Mouse (Mus musculus) ES-Bruce4 (cell line): ENCODE measurements around the gene Ebi3. TPM values are rescaled to one million over a fixed set of nuclear protein-coding genes. Genes with fewer than 3 reads are reported as not detected.
A peak's percentile ranks its signal among the peaks of the same experiment; 100 is the strongest.

Experiments
- H3K27ac ChIP-seq: 2 replicates; pipeline ENCODE4 v1.5.1; 2012; ENCODE audit warnings: low read length, inconsistent platforms; ENCODE audit not compliant: insufficient read depth
- H3K27me3 ChIP-seq: 2 replicates; pipeline ENCODE4 v1.6.1; 2012; ENCODE audit warnings: mild to moderate bottlenecking, low read length, inconsistent platforms; ENCODE audit not compliant: control insufficient read depth, poor library complexity, insufficient read depth, severe bottlenecking
- H3K36me3 ChIP-seq: 2 replicates; pipeline ENCODE4 v1.6.1; 2012; ENCODE audit warnings: inconsistent platforms, mild to moderate bottlenecking, low read length, moderate library complexity; ENCODE audit not compliant: control insufficient read depth, poor library complexity, insufficient read depth, severe bottlenecking
- H3K4me1 ChIP-seq: one replicate; pipeline ENCODE4 v1.8.1; 2011; ENCODE audit warnings: low read length; ENCODE audit not compliant: control insufficient read depth, insufficient read depth
- H3K4me3 ChIP-seq: 2 replicates; pipeline ENCODE4 v1.5.1; 2011; ENCODE audit warnings: low read depth, mild to moderate bottlenecking, low read length
- H3K9ac ChIP-seq: 2 replicates; pipeline ENCODE4 v1.6.1; 2012; ENCODE audit warnings: low read depth, mild to moderate bottlenecking, inconsistent platforms; ENCODE audit not compliant: poor library complexity, severe bottlenecking
- H3K9me3 ChIP-seq: replicated peaks from 2 replicates; pipeline ENCODE4 v1.6.1; 2012; ENCODE audit warnings: mild to moderate bottlenecking, low read length, inconsistent platforms; ENCODE audit not compliant: control insufficient read depth, poor library complexity, insufficient read depth, severe bottlenecking
- CTCF ChIP-seq: IDR thresholded peaks from one replicate; pipeline ENCODE4 v1.8.1; 2011; ENCODE audit warnings: low read depth, low read length
- EP300 ChIP-seq: IDR thresholded peaks from 2 replicates; pipeline ENCODE4 v1.6.1; 2011; ENCODE audit warnings: low read depth, low read length; ENCODE audit not compliant: insufficient read depth
- POLR2A ChIP-seq: IDR thresholded peaks from one replicate; pipeline ENCODE4 v1.8.1; 2011; ENCODE audit warnings: low read length; ENCODE audit not compliant: insufficient read depth
- polyA plus RNA-seq: library from polyadenylated mRNA; stranded (reverse); fragments of >200 nt; gene quantifications from 2 replicates; pipeline ENCODE4 v1.2.4, GENCODE M21; 2011; ENCODE audit warnings: low read depth; ENCODE audit not compliant: missing spikeins, insufficient read depth, insufficient read length

The Ebi3 gene
- polyA plus RNA-seq, 1 experiment = not detected

DNA sequence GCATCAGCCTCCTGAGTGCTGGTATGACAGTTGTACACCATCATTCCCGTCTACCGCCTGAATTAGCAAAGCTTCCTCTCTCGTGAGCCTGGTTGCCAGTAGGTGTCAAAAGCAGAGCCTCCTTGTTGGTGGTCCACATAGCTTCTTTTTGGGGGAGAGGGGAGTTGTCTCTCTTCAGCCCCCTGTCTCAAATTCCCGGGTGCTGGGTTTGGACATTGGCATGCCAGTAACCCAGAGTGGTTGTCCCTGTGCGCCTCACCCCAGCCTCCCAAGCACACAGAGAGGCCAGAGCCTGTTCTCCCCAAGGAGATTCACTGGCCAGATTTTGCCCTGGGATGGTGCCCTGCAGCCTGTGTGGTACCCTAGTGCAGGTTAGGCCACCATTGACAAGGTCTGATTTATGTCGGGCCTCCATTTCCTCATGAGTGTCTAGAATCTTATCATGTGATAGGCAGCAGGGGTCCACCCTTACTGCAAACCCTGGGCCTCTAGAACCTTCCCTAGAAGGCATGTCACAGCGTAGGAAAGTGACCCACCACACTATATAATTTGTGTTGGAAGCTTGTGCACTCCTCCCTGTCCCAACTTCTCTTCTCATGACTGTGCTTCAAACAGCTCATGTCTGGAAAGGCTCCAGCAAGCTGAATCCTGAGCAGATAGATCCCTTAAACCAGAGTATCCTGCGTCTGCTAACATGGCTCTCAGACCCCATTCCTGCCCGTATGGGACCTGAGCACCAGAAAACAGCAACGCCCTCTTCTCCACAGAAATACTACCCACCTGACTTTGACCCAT lies 7.7 kb downstream of the Ebi3 start:
- Histone ChIP-seq H3K4me1 (no peaks in the 10 kb centered on the region), H3K27me3 (no peaks in the 10 kb centered on the region), H3K9me3 (no peaks in the 10 kb centered on the region), H3K9ac (peak overlapping the region; percentile 51; the same call in 1 of the 2 replicates), H3K36me3 (no peaks in the 10 kb centered on the region), H3K4me3 (no peak overlapping the region), H3K27ac (no peak overlapping the region)
- TF ChIP-seq EP300 (no peak), POLR2A (no peak), CTCF (no peak)

DNA sequence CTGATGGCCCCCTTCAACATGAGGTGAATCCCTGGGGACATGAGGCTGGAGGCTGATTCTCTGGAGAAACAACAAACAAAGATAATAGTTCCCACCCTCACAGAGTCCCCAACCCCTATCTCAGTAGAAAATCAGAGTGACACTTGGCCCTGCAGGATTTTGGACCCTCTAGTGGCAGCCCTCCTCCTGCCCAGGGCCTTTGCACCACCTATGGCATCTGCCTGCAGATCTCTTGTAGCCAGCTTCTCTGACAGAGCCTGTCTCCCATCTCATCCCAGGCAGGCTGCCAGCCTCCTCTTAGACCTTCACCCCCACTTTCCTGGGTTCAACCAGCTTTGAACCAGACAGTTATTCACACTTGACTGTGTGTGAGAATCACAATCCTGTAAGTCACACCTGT lies 8.4 kb downstream of the Ebi3 start:
- no peak for TF ChIP-seq CTCF
- no peak for TF ChIP-seq EP300
- no peak for TF ChIP-seq POLR2A
- H3K9me3 ChIP-seq = no peaks in the 10 kb centered on the region
- H3K4me3 ChIP-seq = no peak overlapping the region
- H3K36me3 ChIP-seq = no peaks in the 10 kb centered on the region
- no peaks in the 10 kb centered on the region for H3K27me3 ChIP-seq
- H3K27ac ChIP-seq = no peak overlapping the region
- no peaks in the 10 kb centered on the region for H3K4me1 ChIP-seq
- H3K9ac ChIP-seq = no peak overlapping the region

DNA sequence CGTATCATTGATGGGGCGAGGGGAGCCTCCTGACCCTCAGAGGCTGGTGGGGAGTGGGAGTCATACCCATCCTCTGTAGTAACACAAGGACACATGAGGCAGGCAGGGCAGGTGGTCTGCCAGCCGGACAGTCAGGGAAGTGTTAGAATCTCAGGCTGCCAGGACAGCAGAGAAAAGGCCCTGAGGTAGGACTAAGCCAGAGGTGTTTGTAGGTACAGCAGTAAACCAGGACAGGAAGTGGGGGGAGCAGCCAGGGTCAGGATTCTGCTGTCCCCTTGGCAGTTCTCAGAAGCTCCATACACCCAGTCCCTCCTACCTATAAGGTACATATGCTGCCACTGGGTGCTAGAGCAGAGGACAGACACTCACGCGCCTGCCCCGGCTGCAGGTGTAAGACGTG lies 9.2 kb downstream of the Ebi3 start:
- H3K9ac ChIP-seq = no peak overlapping the region
- no peaks in the 10 kb centered on the region for H3K9me3 ChIP-seq
- TF ChIP-seq CTCF (no peak), EP300 (no peak), POLR2A (no peak)
- no peaks in the 10 kb centered on the region for H3K27me3 ChIP-seq
- H3K4me1 ChIP-seq = no peaks in the 10 kb centered on the region
- H3K27ac ChIP-seq = no peak overlapping the region
- no peaks in the 10 kb centered on the region for H3K36me3 ChIP-seq
- H3K4me3 ChIP-seq = no peak overlapping the region

DNA sequence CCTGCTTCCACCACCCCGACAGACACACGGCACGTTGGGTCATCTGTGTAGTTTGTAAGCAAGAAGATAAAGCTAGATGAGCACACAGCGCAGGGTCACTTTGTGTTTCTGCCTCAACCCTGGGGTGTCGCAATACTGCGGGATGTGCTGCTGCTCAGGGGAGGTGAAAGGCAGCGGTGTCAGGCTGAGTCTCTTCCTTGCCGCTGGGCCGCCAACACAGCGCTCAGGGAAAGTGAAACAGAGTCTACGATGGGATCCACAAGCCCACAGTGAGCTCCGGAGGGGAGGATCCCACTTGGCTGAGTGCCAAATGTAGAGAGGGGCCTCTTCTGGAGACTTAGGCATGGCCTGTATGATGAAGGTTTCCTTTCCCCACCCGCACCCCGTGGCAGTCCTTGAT lies 10.7 kb downstream of the Ebi3 start:
- H3K4me1 ChIP-seq = no peaks in the 10 kb centered on the region
- H3K9ac ChIP-seq = no peak overlapping the region
- no peaks in the 10 kb centered on the region for H3K27me3 ChIP-seq
- H3K27ac ChIP-seq = no peak overlapping the region
- no peak overlapping the region for H3K4me3 ChIP-seq
- no peak for TF ChIP-seq POLR2A
- TF ChIP-seq CTCF = no peak
- no peak for TF ChIP-seq EP300
- H3K9me3 ChIP-seq = no peaks in the 10 kb centered on the region
- H3K36me3 ChIP-seq = no peaks in the 10 kb centered on the region

DNA sequence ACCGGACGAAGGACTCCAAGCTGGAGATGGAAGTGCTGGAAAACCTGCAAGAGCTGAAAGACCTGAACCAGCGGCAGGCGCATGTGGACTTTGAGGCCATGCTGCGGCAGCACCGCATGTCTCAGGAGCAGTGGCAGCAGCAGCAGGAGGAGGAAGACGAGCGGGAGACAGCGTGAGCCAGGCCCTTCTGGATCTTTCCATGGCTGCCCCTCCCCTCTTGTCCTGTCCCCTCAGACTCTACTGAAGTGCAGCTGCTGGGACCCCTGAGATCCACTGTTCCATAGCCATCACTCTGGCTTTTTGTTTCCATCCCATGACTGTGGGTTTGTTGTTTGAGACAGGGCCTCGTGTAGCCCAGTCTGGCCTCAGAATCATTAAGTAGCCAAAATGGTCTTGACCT lies 12.1 kb downstream of the Ebi3 start:
- no peak overlapping the region for H3K9ac ChIP-seq
- no peaks in the 10 kb centered on the region for H3K27me3 ChIP-seq
- H3K4me3 ChIP-seq = no peak overlapping the region
- H3K36me3 ChIP-seq = no peaks in the 10 kb centered on the region
- no peak for TF ChIP-seq POLR2A
- no peak for TF ChIP-seq CTCF
- no peak for TF ChIP-seq EP300
- H3K27ac ChIP-seq = no peak overlapping the region
- no peaks in the 10 kb centered on the region for H3K9me3 ChIP-seq
- H3K4me1 ChIP-seq = no peaks in the 10 kb centered on the region

DNA sequence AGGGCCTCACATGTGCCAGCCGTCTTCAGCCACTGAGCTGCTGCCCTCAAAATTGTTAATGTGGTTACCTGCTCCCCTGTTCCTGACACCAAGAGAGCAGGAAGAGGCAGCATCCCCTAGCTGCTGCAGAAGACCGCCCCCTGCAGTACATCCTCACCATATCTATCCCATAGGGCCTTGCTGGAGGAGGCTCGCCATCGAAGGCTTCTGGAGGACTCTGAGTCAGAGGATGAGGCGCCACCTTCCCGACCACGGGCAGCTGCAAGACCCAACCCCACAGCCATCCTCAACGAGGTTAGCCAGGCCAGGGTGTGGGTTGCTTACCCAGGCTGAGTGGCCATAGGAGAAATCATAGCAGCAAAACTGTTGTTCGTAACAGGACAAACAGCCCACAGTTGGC lies 12.6 kb downstream of the Ebi3 start:
- TF ChIP-seq EP300 (no peak), POLR2A (no peak), CTCF (peak; percentile 54)
- H3K27ac ChIP-seq = no peak overlapping the region
- peaks cover 2% of the 10 kb centered on the region for H3K4me1 ChIP-seq
- no peak overlapping the region for H3K4me3 ChIP-seq
- no peaks in the 10 kb centered on the region for H3K27me3 ChIP-seq
- no peaks in the 10 kb centered on the region for H3K36me3 ChIP-seq
- H3K9me3 ChIP-seq = no peaks in the 10 kb centered on the region
- H3K9ac ChIP-seq = no peak overlapping the region
